Mouse (Mus musculus) forebrain, embryonic 11.5 days (tissue): Measurements from ENCODE around the gene Fam117b. TPM values are rescaled to one million over a fixed set of nuclear protein-coding genes. Genes with fewer than 3 reads are reported as not detected.

Source experiments
- ATAC-seq: fragments of 200-750 bp; cut with Nextera tagmentation; replicated peaks from 2 replicates; pipeline ENCODE4 v1.8.0; 2017; ENCODE audit warnings: moderate TSS enrichment; ENCODE audit not compliant: low FRiP score
- DNase-seq: peaks from one replicate; pipeline ENCODE4 v3.0.0-alpha.2; 2017; ENCODE audit warnings: low spot score
- H3K27ac ChIP-seq: fragments of 300-500 bp; sonication (generic); 2 replicates; pipeline ENCODE4 v1.5.1; 2014; ENCODE audit warnings: low read depth, low read length
- H3K27me3 ChIP-seq: fragments of 300-500 bp; sonication (generic); 2 replicates; pipeline ENCODE4 v1.6.1; 2014; ENCODE audit warnings: mild to moderate bottlenecking, low read length, mixed read lengths; ENCODE audit not compliant: control insufficient read depth, insufficient read depth
- H3K36me3 ChIP-seq: fragments of 300-500 bp; sonication (generic); 2 replicates; pipeline ENCODE4 v1.6.1; 2014; ENCODE audit warnings: mild to moderate bottlenecking, low read length, moderate library complexity, mixed read lengths; ENCODE audit not compliant: control insufficient read depth, insufficient read depth
- H3K4me1 ChIP-seq: fragments of 300-500 bp; sonication (generic); replicated peaks from 2 replicates; pipeline ENCODE4 v1.6.1; 2014; ENCODE audit warnings: low read length, mixed read lengths; ENCODE audit not compliant: control insufficient read depth, insufficient read depth
- H3K4me2 ChIP-seq: fragments of 300-500 bp; sonication (generic); 2 replicates; pipeline ENCODE4 v1.6.1; 2014; ENCODE audit warnings: low read depth, mild to moderate bottlenecking, low read length, moderate library complexity, mixed read lengths; ENCODE audit not compliant: severe bottlenecking
- H3K4me3 ChIP-seq: fragments of 300-500 bp; sonication (generic); 2 replicates; pipeline ENCODE4 v1.5.1; 2014; ENCODE audit warnings: low read depth, low read length
- H3K9ac ChIP-seq: fragments of 300-500 bp; sonication (generic); 2 replicates; pipeline ENCODE4 v1.6.1; 2014; ENCODE audit warnings: low read length
- H3K9me3 ChIP-seq: fragments of 300-500 bp; sonication (generic); 2 replicates; pipeline ENCODE4 v1.6.1; 2016; ENCODE audit warnings: low read length, mixed read lengths; ENCODE audit not compliant: control insufficient read depth
- WGBS: fragments of 180-500 bp; shearing (Covaris S2); extraction: QIAGEN DNeasy Blood & Tissue Kit; methylation state at CpG from one replicate; pipeline ENCODE4 v1.1.7; 2014; 5-methylcytosine and 5-hydroxymethylcytosine counted together
- polyA plus RNA-seq: library from polyadenylated mRNA; unstranded; fragments of >200 nt; fragmentation: Nextera tagmentation; extraction: Ambion mirVana; gene quantifications from 2 replicates; pipeline ENCODE4 v1.2.1, GENCODE M21; 2014

Gene Fam117b
- polyA plus RNA-seq, 1 experiment from 2014 or later: 17.2 TPM

DNA sequence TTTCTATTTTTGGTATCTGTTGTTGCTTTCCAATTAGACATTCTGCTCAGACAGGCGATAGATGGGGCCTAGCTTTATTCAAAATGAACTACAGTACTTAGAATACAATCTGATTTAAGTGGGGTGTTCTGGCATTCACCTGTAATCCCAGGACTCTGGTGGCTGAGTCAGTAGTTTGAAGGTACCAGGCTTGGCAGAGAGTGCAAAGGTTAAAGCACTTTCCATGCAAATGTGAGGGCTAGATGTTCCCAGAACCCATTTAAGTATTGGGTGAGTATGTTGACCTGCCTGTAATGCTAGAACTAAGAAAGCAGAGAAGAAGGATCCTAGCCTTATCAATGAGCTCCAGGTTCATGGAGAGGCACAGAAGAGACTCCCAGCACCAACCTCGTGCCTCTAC is 6.9 kb upstream of the Fam117b start:
- H3K4me1 ChIP-seq: no peaks in the 10 kb centered on the region
- WGBS: 87% methylated on average over 2 of the region's 2 CpGs
- no peak overlapping the region for H3K27ac ChIP-seq
- ATAC-seq (no peak), DNase-seq (no peak)
- no peaks in the 10 kb centered on the region for H3K27me3 ChIP-seq
- H3K4me2 ChIP-seq: no peak overlapping the region
- no peak overlapping the region for H3K9ac ChIP-seq
- H3K36me3 ChIP-seq: no peaks in the 10 kb centered on the region
- H3K4me3 ChIP-seq: no peak overlapping the region
- no peaks in the 10 kb centered on the region for H3K9me3 ChIP-seq

- ATAC-seq: no peak
- H3K27me3 ChIP-seq: no peaks in the 10 kb centered on the region
- no peak for DNase-seq
- no peak overlapping the region for H3K27ac ChIP-seq
- H3K9me3 ChIP-seq: no peaks in the 10 kb centered on the region
- H3K4me2 ChIP-seq: no peak overlapping the region
- 89% methylated on average over 13 of the region's 13 CpGs for WGBS
- no peaks in the 10 kb centered on the region for H3K36me3 ChIP-seq
- no peaks in the 10 kb centered on the region for H3K4me1 ChIP-seq
- H3K4me3 ChIP-seq: no peak overlapping the region
- H3K9ac ChIP-seq: no peak overlapping the region
Measured at GRCm38 (mm10) chr1:59906819-59907521, 5.8 kb upstream of the Fam117b start.

DNA sequence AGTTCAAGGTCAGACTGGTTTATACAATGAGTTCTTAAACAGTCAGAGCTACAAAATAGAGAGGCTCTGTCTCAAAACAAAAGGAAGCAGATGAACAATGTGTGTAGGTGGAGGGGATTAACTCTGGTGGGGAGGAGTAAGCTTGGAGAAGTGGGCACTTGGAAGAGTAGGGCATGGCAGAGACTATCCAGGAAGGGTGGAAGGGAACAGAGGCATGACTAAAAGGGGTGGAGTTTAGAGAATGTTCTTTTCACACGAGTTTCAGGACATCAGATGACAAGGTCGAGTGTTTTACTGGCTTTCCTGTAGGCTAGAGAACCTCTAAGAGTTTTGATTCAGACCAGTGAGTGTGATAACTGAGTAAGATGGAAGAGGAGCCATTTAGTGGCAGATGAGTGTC is 5.1 kb upstream of the Fam117b start:
- no peaks in the 10 kb centered on the region for H3K36me3 ChIP-seq
- no peak overlapping the region for H3K4me3 ChIP-seq
- no peak overlapping the region for H3K27ac ChIP-seq
- H3K9ac ChIP-seq: no peak overlapping the region
- H3K27me3 ChIP-seq: no peaks in the 10 kb centered on the region
- DNase-seq (no peak), ATAC-seq (no peak)
- H3K4me1 ChIP-seq: no peaks in the 10 kb centered on the region
- H3K4me2 ChIP-seq: no peak overlapping the region
- no peaks in the 10 kb centered on the region for H3K9me3 ChIP-seq
- 55% methylated on average over 2 of the region's 2 CpGs for WGBS

- Histone ChIP-seq H3K27ac (no peak overlapping the region), H3K4me1 (no peaks in the 10 kb centered on the region; the same call in 1 of the 2 replicates), H3K4me3 (no peak overlapping the region), H3K36me3 (no peaks in the 10 kb centered on the region), H3K4me2 (no peak overlapping the region), H3K9ac (no peak overlapping the region), H3K27me3 (no peaks in the 10 kb centered on the region), H3K9me3 (no peaks in the 10 kb centered on the region)
- no peak for DNase-seq
- no peak for ATAC-seq
- 88% methylated on average over 1 of the region's 1 CpGs for WGBS
Measured at GRCm38 (mm10) chr1:59910941-59911340, 1.9 kb upstream of the Fam117b start.

DNA sequence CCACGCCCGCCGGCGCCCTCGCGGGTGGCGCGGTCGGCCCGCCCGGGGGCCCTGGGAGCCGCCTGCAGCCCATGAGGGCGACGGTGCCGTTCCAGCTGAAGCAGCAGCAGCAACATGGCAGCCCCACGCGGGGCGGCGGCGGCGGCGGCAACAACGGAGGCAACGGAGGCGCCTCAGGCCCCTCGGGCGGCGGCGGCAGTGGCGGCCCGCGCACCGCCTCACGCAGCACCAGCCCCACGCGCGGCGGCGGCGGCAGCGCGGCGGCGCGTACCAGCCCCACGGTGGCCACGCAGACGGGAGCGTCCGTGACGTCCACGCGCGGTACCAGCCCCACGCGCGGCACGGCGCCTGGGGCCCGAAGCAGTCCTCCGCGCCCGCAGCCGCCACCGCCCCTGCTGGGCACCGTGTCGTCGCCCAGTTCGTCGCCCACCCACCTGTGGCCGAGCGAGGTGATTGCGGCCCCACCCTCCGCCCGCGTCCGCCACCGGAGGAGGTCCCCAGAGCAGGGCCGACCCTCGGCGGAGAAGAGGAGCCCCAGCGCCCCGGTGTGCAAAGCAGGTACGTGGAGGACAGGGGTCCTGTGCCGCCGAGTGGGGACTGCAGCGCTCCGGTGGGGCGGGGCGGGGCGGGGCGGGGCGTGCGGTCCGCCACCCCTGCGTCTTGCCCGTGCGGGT is 526 bp downstream of the Fam117b start:
- ATAC-seq: peak; percentile 45
- no peaks in the 10 kb centered on the region for H3K27me3 ChIP-seq
- peak overlapping the region; percentile 86 for H3K27ac ChIP-seq
- no peaks in the 10 kb centered on the region for H3K9me3 ChIP-seq
- peak overlapping the region; percentile 99 for H3K4me3 ChIP-seq
- DNase-seq: peak; percentile 78
- no peaks in the 10 kb centered on the region for H3K36me3 ChIP-seq
- under 1% methylated on average over 71 of the region's 98 CpGs for WGBS
- H3K4me1 ChIP-seq: no peaks in the 10 kb centered on the region; the same call in 1 of the 2 replicates
- peak overlapping the region; percentile 68 for H3K4me2 ChIP-seq
- H3K9ac ChIP-seq: peak overlapping the region; percentile 94

DNA sequence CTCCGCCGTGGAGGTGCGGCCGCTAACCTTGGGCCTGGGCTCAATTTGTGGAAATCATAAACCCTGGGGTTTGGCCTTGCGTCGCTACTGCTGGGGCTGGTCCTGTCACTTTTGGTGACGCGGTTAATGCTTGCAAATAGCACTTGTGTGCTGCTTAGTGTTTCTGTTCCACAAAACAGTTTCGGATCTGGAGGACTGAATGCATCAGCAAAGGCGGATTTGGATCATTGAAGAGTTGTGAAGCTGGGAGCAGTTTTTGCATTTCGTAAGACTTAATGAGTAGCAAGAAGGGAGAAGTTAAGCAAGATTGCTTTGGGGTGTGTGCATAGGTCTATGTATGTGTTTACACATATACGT is 1.0 kb downstream of the Fam117b start:
- H3K27ac ChIP-seq: no peak overlapping the region
- H3K4me2 ChIP-seq: peak overlapping the region; percentile 68
- H3K9ac ChIP-seq: peak overlapping the region; percentile 94
- no peaks in the 10 kb centered on the region; the same call in 1 of the 2 replicates for H3K4me1 ChIP-seq
- ATAC-seq (no peak), DNase-seq (no peak)
- peak overlapping the region; percentile 99 for H3K4me3 ChIP-seq
- H3K9me3 ChIP-seq: no peaks in the 10 kb centered on the region
- 5% methylated on average over 12 of the region's 12 CpGs for WGBS
- no peaks in the 10 kb centered on the region for H3K36me3 ChIP-seq
- H3K27me3 ChIP-seq: no peaks in the 10 kb centered on the region

DNA sequence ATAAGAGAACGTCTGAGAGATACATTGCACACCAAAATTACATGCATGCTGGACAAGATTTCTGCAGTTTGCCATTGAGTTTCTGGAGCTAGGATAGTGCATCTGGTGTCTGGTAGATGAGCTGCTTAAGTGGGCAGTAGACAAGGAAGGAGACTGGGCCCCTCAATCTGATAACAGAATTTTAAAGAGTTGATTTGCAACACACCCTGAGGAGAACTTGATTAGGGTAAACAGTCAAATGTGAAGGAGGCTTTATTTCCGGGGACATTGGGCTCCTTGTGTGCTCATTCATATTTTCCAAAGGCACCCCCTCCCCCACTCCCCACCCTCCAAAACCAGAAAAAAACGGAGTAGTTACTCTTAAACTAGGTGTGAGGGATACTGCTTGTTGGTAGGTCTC is 2.0 kb downstream of the Fam117b start:
- no peaks in the 10 kb centered on the region; the same call in 1 of the 2 replicates for H3K4me1 ChIP-seq
- H3K27ac ChIP-seq: no peak overlapping the region
- no peaks in the 10 kb centered on the region for H3K9me3 ChIP-seq
- H3K4me2 ChIP-seq: peak overlapping the region; percentile 68; the same call in 1 of the 2 replicates
- no peak for ATAC-seq
- H3K27me3 ChIP-seq: no peaks in the 10 kb centered on the region
- 75% methylated on average over 3 of the region's 3 CpGs for WGBS
- H3K9ac ChIP-seq: no peak overlapping the region
- no peak overlapping the region for H3K4me3 ChIP-seq
- no peak for DNase-seq
- H3K36me3 ChIP-seq: no peaks in the 10 kb centered on the region

GRCm38 (mm10) chr1:59915843-59916610 is 3.2 kb downstream of the Fam117b start:
- no peak for DNase-seq
- Histone ChIP-seq H3K9ac (no peak overlapping the region), H3K27ac (no peak overlapping the region), H3K27me3 (no peaks in the 10 kb centered on the region), H3K9me3 (no peaks in the 10 kb centered on the region), H3K4me1 (no peaks in the 10 kb centered on the region; the same call in 1 of the 2 replicates), H3K36me3 (no peaks in the 10 kb centered on the region), H3K4me2 (no peak overlapping the region), H3K4me3 (no peak overlapping the region)
- ATAC-seq: no peak
- WGBS: 85% methylated on average over 10 of the region's 10 CpGs
